Mouse (Mus musculus): ENCODE data around the gene Lzic.

DNA sequence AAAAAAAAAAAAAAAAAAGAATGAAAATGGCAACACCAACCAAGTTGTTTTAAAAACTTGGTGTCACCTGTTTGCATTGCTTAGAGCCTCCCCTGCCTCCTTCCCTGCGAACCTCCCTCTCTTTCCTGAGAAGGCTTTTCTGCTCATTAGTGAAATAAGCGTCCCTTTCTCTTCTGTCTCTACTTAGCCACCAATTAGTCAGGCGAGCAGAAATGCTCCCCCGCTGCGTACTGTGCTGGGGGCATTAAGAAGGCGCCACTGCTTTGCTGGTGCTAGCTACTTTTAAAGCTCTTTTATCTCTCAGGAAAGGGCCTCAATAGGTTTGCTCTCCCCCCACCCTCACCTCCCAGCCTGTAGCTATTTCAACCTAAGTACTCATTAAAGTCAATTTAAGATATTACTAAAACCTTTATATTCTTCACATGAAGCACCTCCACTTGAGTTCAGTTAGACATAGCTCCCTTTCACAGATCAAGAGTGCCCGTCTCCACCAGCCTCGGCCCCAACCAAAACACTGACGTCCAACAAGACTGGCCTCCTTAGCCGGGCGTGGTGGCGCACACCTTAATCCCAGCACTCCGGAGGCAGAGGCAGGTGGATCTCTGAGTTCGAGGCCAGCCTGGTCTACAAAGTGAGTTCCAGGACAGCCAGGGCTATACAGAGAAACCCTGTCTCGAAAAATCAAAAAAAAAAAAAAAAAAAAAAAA, 20.4 kb downstream of the Lzic start:
- no peak for TF ChIP-seq POLR2A (IDR thresholded peaks at IDR 0.05; ENCODE audit: control insufficient read depth, low read depth, low read length)
- no peak for TF ChIP-seq CTCF (IDR thresholded peaks at IDR 0.05; ENCODE audit: control insufficient read depth, insufficient read depth, insufficient replicate concordance, low read depth, low read length)

Measured in testis, adult 2 months (tissue).